ENCODE assay signal across 9 mouse cellular contexts in genomic region chr7:99384101-99384611, GRCm38 (mm10). TPM values are rescaled to one million over a fixed set of nuclear protein-coding genes. Genes with fewer than 3 reads are reported as not detected.
DNase-seq lines count a peak whose midpoint lies in the region; ATAC-seq and TF ChIP-seq lines count a peak whose summit lies in the region.
"Had no signal": no experiment of that assay in that cellular context is flagged by ENCODE, and none has a peak within 500 bp of the region (broad histone marks: within the 10 kb centered on the region; RNA-seq: fewer than 3 reads in every experiment).

No protein-coding gene starts in this region.

- H3K27me3 ChIP-seq in neural tube, embryonic 11.5 days (ENCODE audit: control insufficient read depth, insufficient read depth, low read length) = no peaks in the 10 kb centered on the region
- no peaks in the 10 kb centered on the region for H3K27me3 ChIP-seq in hindbrain, embryonic 12.5 days
- no peaks in the 10 kb centered on the region for H3K27me3 ChIP-seq in limb, embryonic 14.5 days (ENCODE audit: control insufficient read depth, insufficient read depth, low read length)

- no peaks in the 10 kb centered on the region for H3K9me3 ChIP-seq in neural tube, embryonic 11.5 days (ENCODE audit: control insufficient read depth, low read length)
- no peaks in the 10 kb centered on the region for H3K9me3 ChIP-seq in hindbrain, embryonic 12.5 days (replicated peaks)
- H3K9me3 ChIP-seq in limb, embryonic 14.5 days (ENCODE audit: control insufficient read depth, low read length) = no peaks in the 10 kb centered on the region

- H3K27ac ChIP-seq in neural tube, embryonic 11.5 days (ENCODE audit: low read depth, low read length) = peak overlapping the region; percentile 56
- peak overlapping the region; percentile 78 for H3K27ac ChIP-seq in hindbrain, embryonic 12.5 days
- H3K27ac ChIP-seq in limb, embryonic 14.5 days (replicated peaks; ENCODE audit: low read depth, low read length) = no peak overlapping the region

- TF ChIP-seq POLR2A in limb, embryonic 14.5 days (IDR thresholded peaks at IDR 0.05; ENCODE audit: borderline replicate concordance, extremely low read depth, insufficient read depth, insufficient read length) = no peak

- peaks cover 30% of the 10 kb centered on the region for H3K4me1 ChIP-seq in neural tube, embryonic 11.5 days (ENCODE audit: control insufficient read depth, insufficient read depth, low read length)
- H3K4me1 ChIP-seq in hindbrain, embryonic 12.5 days = peaks cover 72% of the 10 kb centered on the region
- H3K4me1 ChIP-seq in limb, embryonic 14.5 days (ENCODE audit: control insufficient read depth, insufficient read depth, low read length) = peaks cover 31% of the 10 kb centered on the region

- H3K4me2 ChIP-seq in neural tube, embryonic 11.5 days (ENCODE audit: low read depth) = peak overlapping the region; percentile 83
- peak overlapping the region; percentile 89 for H3K4me2 ChIP-seq in hindbrain, embryonic 12.5 days (replicated peaks)
- peak overlapping the region; percentile 8; the same call in 1 of the 2 replicates for H3K4me2 ChIP-seq in limb, embryonic 14.5 days (replicated peaks; ENCODE audit: low read depth, low read length, severe bottlenecking)

- H3K4me3 ChIP-seq in neural tube, embryonic 11.5 days (ENCODE audit: low read depth, low read length) = peak overlapping the region; percentile 63
- H3K4me3 ChIP-seq in hindbrain, embryonic 12.5 days = peak overlapping the region; percentile 71
- no peak overlapping the region for H3K4me3 ChIP-seq in limb, embryonic 14.5 days (replicated peaks; ENCODE audit: low read length)

- peak; percentile 65 for DNase-seq in neural tube, embryonic 11.5 days (ENCODE audit: low spot score)
- no peak for DNase-seq in neural tube, embryonic 10.5 days (ENCODE audit: extremely low spot score, low spot score)
- peak; percentile 21 for DNase-seq in limb, embryonic 14.5 days (ENCODE audit: low spot score)
- DNase-seq in retina, embryonic 14.5 days (ENCODE audit: low spot score) = peak; percentile 49
- DNase-seq in left cerebral cortex, postnatal 25 days (ENCODE audit: low spot score in 2 of 2) = no peak
- no peak for DNase-seq in adrenal gland, postnatal 4 days (ENCODE audit: low spot score in 2 of 2)
- no peak for DNase-seq in frontal cortex, postnatal 14 days (ENCODE audit: low spot score in 2 of 2)

- 19% methylated on average over 4 of the region's 4 CpGs for WGBS in neural tube, embryonic 11.5 days
- 19% methylated on average over 4 of the region's 4 CpGs for WGBS in hindbrain, embryonic 12.5 days
- WGBS in limb, embryonic 14.5 days = 42% methylated on average over 4 of the region's 4 CpGs

- intact Hi-C loops in left cerebral cortex, postnatal 25 days (cut with DNase I) = no loop called here

- no peaks in the 10 kb centered on the region for H3K36me3 ChIP-seq in neural tube, embryonic 11.5 days (ENCODE audit: control insufficient read depth, insufficient read depth, low read length)
- peaks cover 18% of the 10 kb centered on the region for H3K36me3 ChIP-seq in hindbrain, embryonic 12.5 days
- peaks cover 10% of the 10 kb centered on the region; the same call in 1 of the 2 replicates for H3K36me3 ChIP-seq in limb, embryonic 14.5 days (ENCODE audit: control insufficient read depth, insufficient read depth, low read length)

- H3K9ac ChIP-seq in neural tube, embryonic 11.5 days (ENCODE audit: low read length) = peak overlapping the region; percentile 80
- peak overlapping the region; percentile 82 for H3K9ac ChIP-seq in hindbrain, embryonic 12.5 days
- H3K9ac ChIP-seq in limb, embryonic 14.5 days (ENCODE audit: low read depth, low read length, severe bottlenecking) = 0 out of 2 replicates have a peak overlapping the region, but pooled peaks have one; percentile 16

- ATAC-seq in neural tube, embryonic 11.5 days (ENCODE audit: insufficient read depth, low FRiP score, low TSS enrichment) = no peak
- no peak for ATAC-seq in hindbrain, embryonic 12.5 days (ENCODE audit: low FRiP score)
- ATAC-seq in limb, embryonic 14.5 days (ENCODE audit: low FRiP score, low read depth) = no peak

RNA-seq across cellular contexts. Expression of gene Gdpd5, which starts 2.9 kb away (rescaled TPM):
- 32.5 and 39.9 TPM in 2 replicates for polyA plus RNA-seq in neural tube, embryonic 11.5 days (2014; fragmentation: Nextera tagmentation; extraction: Ambion mirVana)
- 43.8 and 44.5 TPM in 2 replicates for polyA plus RNA-seq in hindbrain, embryonic 12.5 days (2016; fragmentation: Nextera tagmentation; extraction: Ambion mirVana)
- 14.5 and 21.0 TPM in 2 replicates for polyA plus RNA-seq in limb, embryonic 14.5 days (2012; rRNA removed)
- 11.8 and 13.6 TPM in 2 replicates for polyA plus RNA-seq in limb, embryonic 14.5 days (2014; fragmentation: Nextera tagmentation; extraction: Ambion mirVana)
- 10 to 100 TPM; 40.0 to 46.2 TPM for total RNA-seq in left cerebral cortex, postnatal 25 days (2021)
- 10 to 100 TPM; 18.4 to 23.4 TPM for total RNA-seq in adrenal gland, postnatal 4 days (2021)

RNA-seq across cellular contexts. Expression of gene Serpinh1, which starts 31.1 kb away (rescaled TPM):
- polyA plus RNA-seq in neural tube, embryonic 11.5 days (2014; fragmentation: Nextera tagmentation; extraction: Ambion mirVana) = 337 and 339 TPM in 2 replicates
- 838 and 891 TPM in 2 replicates for polyA plus RNA-seq in hindbrain, embryonic 12.5 days (2016; fragmentation: Nextera tagmentation; extraction: Ambion mirVana)
- 1,525 and 1,858 TPM in 2 replicates for polyA plus RNA-seq in limb, embryonic 14.5 days (2012; rRNA removed)
- polyA plus RNA-seq in limb, embryonic 14.5 days (2014; fragmentation: Nextera tagmentation; extraction: Ambion mirVana) = 790 and 834 TPM in 2 replicates
- 10 to 100 TPM; 34.9 TPM for total RNA-seq in left cerebral cortex, postnatal 25 days (2021)
- 100 to 1,000 TPM; 366 to 430 TPM for total RNA-seq in adrenal gland, postnatal 4 days (2021)
- total RNA-seq: MEL had no signal

Comparison
In these comparisons a context has a peak if more than half of its experiments do, and no peak if none do; other contexts are left out.
1. DNase-seq: peak in neural tube, embryonic 11.5 days (single experiment), limb, embryonic 14.5 days (single experiment) and retina, embryonic 14.5 days (single experiment); none in neural tube, embryonic 10.5 days (single experiment), left cerebral cortex, postnatal 25 days (0 of 2), adrenal gland, postnatal 4 days (0 of 2) and frontal cortex, postnatal 14 days (0 of 2).
2. H3K4me2 ChIP-seq: peak in every context shown above with its lines; median percentile 89 in hindbrain, embryonic 12.5 days; 83 in neural tube, embryonic 11.5 days; 8 in limb, embryonic 14.5 days.
3. H3K9ac ChIP-seq: peak in every context shown above with its lines; median percentile 82 in hindbrain, embryonic 12.5 days; 80 in neural tube, embryonic 11.5 days; 16 in limb, embryonic 14.5 days.